Mouse (Mus musculus) layer of hippocampus, adult 18-20 months (tissue): ENCODE measurements at regions not wholly inside any gene's neighbourhood (a gene's known extent, or its start where the extent isn't known, plus 50 kb on each side); places are given as distances from the start of the nearest gene placed in this dataset.

Source experiments
- DNase-seq, 2 experiments: peaks; one replicate each; pipeline ENCODE4 v3.0.0; 2022; ENCODE audit warnings: low spot score in 2 of 2

DNA sequence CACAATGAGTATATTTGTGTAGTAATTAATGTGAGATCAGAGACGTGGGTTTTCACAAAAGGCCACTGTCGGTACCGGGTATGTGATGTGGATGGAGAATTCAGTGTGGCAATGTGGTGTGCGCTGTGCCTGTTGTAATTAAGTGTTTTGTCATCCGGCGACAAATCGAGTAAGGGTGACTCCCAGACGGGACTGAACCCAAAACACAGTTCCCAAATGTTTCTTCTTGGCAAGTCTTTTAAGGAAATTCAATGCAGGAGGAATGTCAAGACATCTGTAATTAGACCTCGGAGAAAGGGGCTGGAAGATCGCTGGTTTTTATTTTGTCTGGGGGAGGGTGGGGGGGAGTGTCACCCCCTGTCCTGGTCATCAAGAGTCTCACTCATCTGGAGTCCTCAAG lies 72.3 kb upstream of the Tbx3 start:
- DNase-seq, result no peak

- DNase-seq, result no peak
These were observed 69.1 kb upstream of the Tbx3 start for GRCm38 (mm10) chr5:119601390-119601789.

- no peak for DNase-seq
These were observed 68.5 kb upstream of the Tbx3 start for GRCm38 (mm10) chr5:119602001-119602400.

- no peak for DNase-seq
These were observed 65.0 kb upstream of the Tbx3 start for GRCm38 (mm10) chr5:119605444-119605843.

- no peak for DNase-seq
These were observed 57.1 kb upstream of the Tbx3 start for GRCm38 (mm10) chr5:119613413-119613812.

GRCm38 (mm10) chr5:119613981-119614770 lies 56.3 kb upstream of the Tbx3 start:
- no peak for DNase-seq

- no peak for DNase-seq
These were observed 54.8 kb upstream of the Tbx3 start for GRCm38 (mm10) chr5:119615681-119616080.

DNA sequence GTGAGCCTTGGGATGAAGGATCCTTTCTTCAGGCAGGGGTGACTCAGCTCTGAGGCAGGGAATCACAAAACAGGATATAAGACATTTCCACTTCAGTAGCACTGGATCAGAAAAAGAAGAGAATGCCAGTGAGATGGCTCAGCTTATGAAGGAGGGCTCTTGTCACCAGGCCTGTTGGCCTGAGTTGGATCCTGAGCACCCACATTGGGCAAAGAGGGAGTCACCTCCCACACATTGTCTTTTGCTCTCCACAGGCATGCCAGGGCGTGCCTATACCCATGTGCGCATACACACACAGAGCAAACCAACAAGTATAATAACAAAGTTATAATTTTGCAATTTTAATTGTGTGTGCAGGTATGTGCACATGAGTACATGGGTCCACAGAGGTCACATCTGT lies 52.6 kb upstream of the Tbx3 start:
- DNase-seq, result no peak

GRCm38 (mm10) chr5:119619906-119620305 lies 50.6 kb upstream of the Tbx3 start:
- DNase-seq, result no peak
